In the genomic region with DNA sequence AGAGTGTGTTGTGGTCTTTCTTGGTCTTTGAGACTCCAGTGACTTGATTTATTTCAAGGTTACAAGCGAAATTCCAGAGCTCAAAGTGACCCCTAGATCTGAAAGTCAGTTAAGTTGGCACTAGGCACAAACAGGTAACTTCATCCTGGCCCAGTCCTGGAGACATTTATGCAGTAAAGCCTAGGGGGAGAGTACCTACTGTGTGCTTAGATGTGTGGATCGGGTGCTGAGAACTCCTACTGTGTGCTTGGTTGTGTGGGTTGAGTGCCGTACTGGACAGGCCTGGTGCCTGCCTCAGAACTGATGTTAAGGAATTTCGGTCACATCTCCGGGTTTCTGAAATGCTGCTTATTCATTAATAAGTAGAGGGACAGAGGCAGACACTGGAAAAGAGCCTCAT, we compare ENCODE assay signal across 8 mouse cellular contexts. TPM values are rescaled to one million over a fixed set of nuclear protein-coding genes. Genes with fewer than 3 reads are reported as not detected.
DNase-seq lines count a peak whose midpoint lies in the region; ATAC-seq and TF ChIP-seq lines count a peak whose summit lies in the region.

No protein-coding gene starts in this region.

- intact Hi-C loops in gastrocnemius, postnatal 14 days (cut with DNase I; ENCODE audit: low total_unique reads), result no loop called here

- peak overlapping the region; percentile 93 for H3K9ac ChIP-seq in embryonic facial prominence, embryonic 14.5 days (ENCODE audit: low read depth, low read length)
- H3K9ac ChIP-seq in intestine, embryonic 15.5 days, result peak overlapping the region; percentile 89
- peak overlapping the region; percentile 93 for H3K9ac ChIP-seq in neural tube, embryonic 12.5 days

- H3K4me2 ChIP-seq in embryonic facial prominence, embryonic 14.5 days (ENCODE audit: low read depth, low read length), result peak overlapping the region; percentile 87
- peak overlapping the region; percentile 83 for H3K4me2 ChIP-seq in intestine, embryonic 15.5 days (replicated peaks)
- peak overlapping the region; percentile 88 for H3K4me2 ChIP-seq in neural tube, embryonic 12.5 days (replicated peaks)

- 80% methylated on average over 5 of the region's 5 CpGs for WGBS in lung, adult 2 months
- 84% methylated on average over 5 of the region's 5 CpGs for WGBS in embryonic facial prominence, embryonic 14.5 days
- 84% methylated on average over 5 of the region's 5 CpGs for WGBS in intestine, embryonic 15.5 days
- WGBS in neural tube, embryonic 12.5 days, result 86% methylated on average over 5 of the region's 5 CpGs

- ATAC-seq in embryonic facial prominence, embryonic 14.5 days (ENCODE audit: low read depth), result no peak
- ATAC-seq in intestine, embryonic 15.5 days, result no peak
- ATAC-seq in neural tube, embryonic 12.5 days (ENCODE audit: low FRiP score, low read depth), result no peak

- peak overlapping the region; percentile 97 for H3K4me3 ChIP-seq in lung, adult 2 months (replicated peaks; ENCODE audit: extremely low read depth, low read depth, low read length)
- H3K4me3 ChIP-seq in embryonic facial prominence, embryonic 14.5 days (ENCODE audit: low read depth, low read length), result peak overlapping the region; percentile 98
- H3K4me3 ChIP-seq in intestine, embryonic 15.5 days (replicated peaks), result peak overlapping the region; percentile 98
- peak overlapping the region; percentile 86 for H3K4me3 ChIP-seq in neural tube, embryonic 12.5 days

- no peaks in the 10 kb centered on the region for H3K9me3 ChIP-seq in embryonic facial prominence, embryonic 14.5 days (ENCODE audit: control insufficient read depth, low read length)
- no peaks in the 10 kb centered on the region for H3K9me3 ChIP-seq in intestine, embryonic 15.5 days
- H3K9me3 ChIP-seq in neural tube, embryonic 12.5 days, result no peaks in the 10 kb centered on the region

- DNase-seq in lung, adult 2 months, result no peak
- no peak for DNase-seq in lung, postnatal 4 days
- no peak for DNase-seq in embryonic facial prominence, embryonic 14.5 days (ENCODE audit: low spot score)
- DNase-seq in left cerebral cortex, adult 8-10 months (ENCODE audit: low spot score in 2 of 2), result no peak
- DNase-seq in T-cell, adult 2 months (ENCODE audit: low spot score), result no peak
- no peak for DNase-seq in gastrocnemius, postnatal 14 days

- TF ChIP-seq CTCF in lung, adult 2 months (IDR thresholded peaks at IDR 0.05; ENCODE audit: insufficient read depth, low read length), result no peak

- H3K4me1 ChIP-seq in lung, adult 2 months (ENCODE audit: control insufficient read depth, insufficient read depth, low read length), result peaks cover 10% of the 10 kb centered on the region
- H3K4me1 ChIP-seq in embryonic facial prominence, embryonic 14.5 days (ENCODE audit: control insufficient read depth, insufficient read depth, low read length), result peaks cover 10% of the 10 kb centered on the region
- peaks cover 9% of the 10 kb centered on the region for H3K4me1 ChIP-seq in intestine, embryonic 15.5 days (replicated peaks)
- peaks cover 11% of the 10 kb centered on the region for H3K4me1 ChIP-seq in neural tube, embryonic 12.5 days

- H3K27ac ChIP-seq in embryonic facial prominence, embryonic 14.5 days (replicated peaks; ENCODE audit: low read depth, low read length), result no peak overlapping the region
- no peak overlapping the region for H3K27ac ChIP-seq in intestine, embryonic 15.5 days
- no peak overlapping the region for H3K27ac ChIP-seq in neural tube, embryonic 12.5 days

- H3K36me3 ChIP-seq in embryonic facial prominence, embryonic 14.5 days (ENCODE audit: control insufficient read depth, insufficient read depth, low read length), result peaks cover 39% of the 10 kb centered on the region
- H3K36me3 ChIP-seq in intestine, embryonic 15.5 days, result peaks cover 3% of the 10 kb centered on the region
- H3K36me3 ChIP-seq in neural tube, embryonic 12.5 days, result peaks cover 31% of the 10 kb centered on the region

- no peaks in the 10 kb centered on the region for H3K27me3 ChIP-seq in embryonic facial prominence, embryonic 14.5 days (replicated peaks; ENCODE audit: control insufficient read depth, insufficient read depth, low read length)
- H3K27me3 ChIP-seq in intestine, embryonic 15.5 days (replicated peaks), result no peaks in the 10 kb centered on the region
- no peaks in the 10 kb centered on the region for H3K27me3 ChIP-seq in neural tube, embryonic 12.5 days (replicated peaks)

- TF ChIP-seq POLR2A in lung, adult 2 months (IDR thresholded peaks at IDR 0.05; ENCODE audit: borderline replicate concordance, extremely low read depth, low read depth, low read length), result no peak

RNA-seq across cellular contexts. Expression of a gene that starts 1.1 kb away (rescaled TPM):
- 28.8 and 30.6 TPM in 2 replicates for polyA plus RNA-seq in lung, adult 2 months (2012; rRNA removed)
- 39.9 and 45.8 TPM in 2 replicates for polyA plus RNA-seq in embryonic facial prominence, embryonic 14.5 days (2014; fragmentation: Nextera tagmentation; extraction: Ambion mirVana)
- polyA plus RNA-seq in intestine, embryonic 15.5 days (2015; fragmentation: Nextera tagmentation; extraction: Ambion mirVana), result 31.7 and 34.0 TPM in 2 replicates
- polyA plus RNA-seq in neural tube, embryonic 12.5 days (2016; fragmentation: Nextera tagmentation; extraction: Ambion mirVana), result 52.9 and 55.4 TPM in 2 replicates
- 10 to 100 TPM; 58.0 to 65.2 (median 60.9) TPM for total RNA-seq in left cerebral cortex, adult 8-10 months (2022)
- 10 to 100 TPM; 22.9 to 25.1 TPM for total RNA-seq in gastrocnemius, postnatal 14 days (2021)

RNA-seq across cellular contexts. Expression of a gene that starts 1.2 kb away (rescaled TPM):
- 6.1 and 7.0 TPM in 2 replicates for polyA plus RNA-seq in lung, adult 2 months (2012; rRNA removed)
- 1.6 and 2.1 TPM in 2 replicates for polyA plus RNA-seq in embryonic facial prominence, embryonic 14.5 days (2014; fragmentation: Nextera tagmentation; extraction: Ambion mirVana)
- 4.6 and 6.9 TPM in 2 replicates for polyA plus RNA-seq in intestine, embryonic 15.5 days (2015; fragmentation: Nextera tagmentation; extraction: Ambion mirVana)
- polyA plus RNA-seq in neural tube, embryonic 12.5 days (2016; fragmentation: Nextera tagmentation; extraction: Ambion mirVana), result 1.7 and 2.0 TPM in 2 replicates
- total RNA-seq in left cerebral cortex, adult 8-10 months (2022), result 1 to 10 TPM; 3.9 to 5.6 (median 4.6) TPM
- 1 to 10 TPM; 4.5 to 9.4 TPM for total RNA-seq in gastrocnemius, postnatal 14 days (2021)

RNA-seq across cellular contexts. Expression of a gene that starts 42.8 kb away (rescaled TPM):
- polyA plus RNA-seq in lung, adult 2 months (2012; rRNA removed), result 10.1 and 10.3 TPM in 2 replicates
- polyA plus RNA-seq in embryonic facial prominence, embryonic 14.5 days (2014; fragmentation: Nextera tagmentation; extraction: Ambion mirVana), result 2.0 and 2.7 TPM in 2 replicates
- polyA plus RNA-seq in intestine, embryonic 15.5 days (2015; fragmentation: Nextera tagmentation; extraction: Ambion mirVana), result 2.9 and 3.1 TPM in 2 replicates
- 1.2 and 1.5 TPM in 2 replicates for polyA plus RNA-seq in neural tube, embryonic 12.5 days (2016; fragmentation: Nextera tagmentation; extraction: Ambion mirVana)
- 1 to 10 TPM; 6.4 to 8.2 (median 6.7) TPM for total RNA-seq in left cerebral cortex, adult 8-10 months (2022)
- 10 to 100 TPM; 13.3 to 14.8 TPM for total RNA-seq in gastrocnemius, postnatal 14 days (2021)

RNA-seq across cellular contexts. Expression of a gene that starts 49.6 kb away (rescaled TPM):
- 107 and 108 TPM in 2 replicates for polyA plus RNA-seq in lung, adult 2 months (2012; rRNA removed)
- 65.4 and 68.6 TPM in 2 replicates for polyA plus RNA-seq in embryonic facial prominence, embryonic 14.5 days (2014; fragmentation: Nextera tagmentation; extraction: Ambion mirVana)
- polyA plus RNA-seq in intestine, embryonic 15.5 days (2015; fragmentation: Nextera tagmentation; extraction: Ambion mirVana), result 56.7 and 59.0 TPM in 2 replicates
- polyA plus RNA-seq in neural tube, embryonic 12.5 days (2016; fragmentation: Nextera tagmentation; extraction: Ambion mirVana), result 107 and 110 TPM in 2 replicates
- 100 to 1,000 TPM; 199 to 223 (median 216) TPM for total RNA-seq in left cerebral cortex, adult 8-10 months (2022)
- 100 to 1,000 TPM; 112 to 122 TPM for total RNA-seq in gastrocnemius, postnatal 14 days (2021)
